Mouse (Mus musculus) kidney, postnatal 10 days (tissue): ENCODE measurements around the gene Ocln.
"Not testable (repeated sequence)": the region's sequence is repeated elsewhere in the genome, so short reads cannot be mapped to it uniquely, and the experiment has no call there.

Experiments used
- DNase-seq: peaks from one replicate; pipeline ENCODE4 v3.0.0; 2021; ENCODE audit warnings: mixed read lengths

Ocln gene

DNA sequence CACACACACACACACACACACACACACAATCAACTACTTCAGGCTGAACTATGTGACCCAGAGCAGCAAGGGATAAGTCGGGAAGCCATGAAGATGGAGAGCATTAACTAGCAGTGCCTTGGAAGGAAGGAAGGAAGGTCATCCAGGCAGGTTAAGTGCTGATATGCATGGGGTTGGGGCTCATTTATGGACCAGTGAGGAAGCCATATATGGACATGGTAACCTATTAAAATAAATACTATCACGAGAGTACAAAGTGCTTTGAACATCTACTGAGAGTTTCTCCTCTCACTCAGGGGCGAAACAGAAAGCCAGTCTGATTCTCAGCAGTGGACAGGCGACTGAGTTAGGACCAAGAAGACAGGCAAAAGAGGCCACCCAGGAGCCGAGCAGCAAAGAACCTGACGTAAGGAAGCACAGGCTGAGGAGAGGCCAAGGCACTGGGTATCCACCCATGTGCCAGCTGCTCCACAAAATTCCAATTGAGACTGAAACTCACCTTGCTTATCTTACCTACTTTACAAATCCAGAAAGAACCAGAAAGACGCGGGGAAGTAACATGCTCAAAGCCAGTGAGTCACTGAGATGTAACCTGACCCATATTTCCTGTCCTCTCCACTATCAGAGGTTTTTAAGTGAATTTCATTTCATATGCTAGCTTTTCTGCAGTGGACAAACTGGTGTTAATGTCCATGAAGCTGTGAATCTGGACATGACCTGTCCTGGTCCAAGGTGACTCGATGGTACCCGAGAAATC lies 9.3 kb downstream of the Ocln start:
- DNase-seq: no peak

DNA sequence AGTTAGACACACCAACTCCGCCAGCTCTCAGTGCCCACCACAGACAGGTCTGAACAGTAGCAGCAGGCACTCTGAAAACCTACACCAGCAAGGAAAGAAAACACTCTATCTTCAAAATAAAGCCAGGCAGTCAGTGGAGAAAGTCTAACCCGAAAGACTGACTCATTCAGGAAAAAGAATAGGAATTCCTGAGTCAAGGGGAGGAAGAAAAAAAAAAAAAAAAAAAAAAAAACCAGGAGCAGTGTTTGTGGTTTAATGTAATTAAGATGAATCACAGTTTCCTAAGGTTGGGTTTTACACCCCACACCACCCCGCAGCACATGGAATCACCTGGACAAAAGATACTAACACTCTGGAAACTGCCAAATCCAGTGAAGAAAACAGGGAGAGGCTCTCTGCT lies 16.4 kb downstream of the Ocln start:
- DNase-seq: no peak

DNA sequence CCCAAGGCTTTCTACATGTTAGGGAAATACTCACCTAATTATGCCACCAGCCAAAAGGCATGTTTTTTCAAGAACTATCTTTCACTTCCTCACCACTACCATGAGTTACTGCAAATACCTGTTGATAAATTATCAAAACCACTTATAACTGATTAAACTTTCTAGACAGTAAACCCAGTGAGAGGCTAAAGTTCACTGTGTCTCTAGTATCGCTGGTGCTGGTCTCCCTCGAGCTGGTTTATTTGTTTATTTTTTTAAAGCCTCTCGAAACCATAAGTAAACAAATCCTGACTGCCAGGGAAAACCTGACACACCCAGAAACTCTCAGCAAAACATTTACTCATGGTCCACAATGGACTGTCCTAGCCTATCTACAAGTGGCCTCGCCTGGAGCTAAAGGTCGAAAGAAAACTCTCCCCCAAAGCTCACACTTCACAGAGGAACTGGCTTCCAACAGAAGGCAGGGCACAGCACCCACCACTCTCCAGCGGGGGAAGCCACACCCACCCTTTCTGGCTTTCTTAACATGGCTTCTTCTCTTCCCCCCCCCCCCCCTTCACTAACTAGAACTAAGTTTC lies 19.6 kb downstream of the Ocln start:
- DNase-seq: no peak

- no peak for DNase-seq
These were observed 25.9 kb downstream of the Ocln start for GRCm38 (mm10) chr13:100526649-100527038.

DNA sequence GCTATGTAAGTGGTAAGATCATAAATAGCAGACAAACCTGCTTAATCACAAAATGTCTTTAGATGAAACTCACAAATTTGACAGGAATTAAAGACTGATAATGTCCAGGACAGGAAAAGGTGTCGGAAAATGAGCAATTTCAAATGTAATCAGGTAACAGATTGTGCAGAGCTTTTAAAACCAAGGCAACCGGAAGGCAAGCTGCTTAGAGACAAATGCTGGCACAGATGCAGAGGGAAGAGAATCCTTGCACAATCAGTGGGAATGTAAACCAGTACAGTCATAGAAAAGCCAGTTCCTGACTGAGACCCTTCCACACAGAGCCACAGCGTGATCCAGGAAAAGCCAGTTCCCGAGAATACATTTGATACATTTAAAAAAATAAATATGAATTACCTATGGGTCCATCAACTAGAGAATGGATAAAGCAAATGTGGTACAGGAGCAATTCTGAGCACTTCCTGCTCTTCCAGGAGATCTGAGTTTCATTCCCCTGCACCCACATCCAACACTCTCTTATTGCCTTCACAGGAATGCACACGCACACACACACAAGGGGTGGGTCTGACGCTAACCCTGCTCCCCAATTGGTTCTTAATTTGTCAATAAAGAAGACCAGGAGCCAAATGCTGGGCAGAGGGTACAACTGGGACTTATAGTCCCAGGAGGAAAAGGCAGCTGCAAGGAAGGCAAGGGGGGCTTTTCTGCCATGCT lies 26.4 kb downstream of the Ocln start:
- no peak for DNase-seq

DNA sequence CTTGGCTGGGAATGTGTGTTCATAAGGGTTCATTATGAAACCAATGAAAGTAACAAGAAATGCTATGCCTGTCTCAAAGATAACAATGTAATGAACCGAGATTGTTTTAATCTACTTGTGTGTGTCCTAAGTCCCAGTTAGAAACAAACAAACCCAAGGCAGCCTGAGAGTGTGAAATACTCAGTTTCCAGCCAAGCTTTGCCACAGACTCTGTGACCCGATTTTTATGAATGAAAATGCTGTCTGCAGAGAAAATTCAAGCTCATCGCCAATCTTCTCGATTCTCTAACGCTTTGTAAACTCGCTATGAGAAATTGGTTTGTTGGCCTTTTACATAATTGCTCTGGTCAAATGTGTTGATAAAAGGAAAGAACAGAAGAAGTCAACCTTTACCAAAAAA lies 27.6 kb downstream of the Ocln start:
- no peak for DNase-seq

- no peak for DNase-seq
These were observed 28.8 kb downstream of the Ocln start for GRCm38 (mm10) chr13:100523698-100524097.

GRCm38 (mm10) chr13:100521724-100522591 lies 30.6 kb downstream of the Ocln start:
- DNase-seq: no peak

- peak; percentile 63 for DNase-seq
These were observed 33.4 kb downstream of the Ocln start for GRCm38 (mm10) chr13:100519162-100519561.

GRCm38 (mm10) chr13:100518191-100518590 lies 34.3 kb downstream of the Ocln start:
- DNase-seq: no peak

DNA sequence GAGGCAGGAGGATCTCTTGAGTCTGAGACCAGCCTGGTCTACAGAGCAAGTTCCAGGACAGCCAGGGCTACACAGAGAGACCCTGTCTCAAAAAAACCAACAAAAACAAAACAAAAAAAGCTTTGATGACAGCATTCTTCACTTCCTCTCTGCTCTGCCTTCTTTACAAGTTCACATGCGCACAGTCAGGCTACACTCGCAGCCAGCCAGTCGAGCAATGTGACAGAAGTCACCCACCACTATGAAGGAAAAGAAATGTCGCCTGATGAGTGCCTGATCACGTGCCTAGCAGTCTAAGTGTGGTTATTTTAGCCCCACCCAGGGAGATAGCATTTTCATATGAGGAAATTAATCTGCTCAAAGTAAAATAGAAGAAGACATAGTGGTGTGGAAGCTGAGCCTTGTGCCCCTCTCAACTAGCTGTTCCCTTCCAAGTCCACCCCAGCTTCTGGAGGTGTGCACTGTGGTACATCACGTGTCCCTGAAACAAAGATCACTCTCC lies 34.8 kb downstream of the Ocln start:
- DNase-seq: no peak

DNA sequence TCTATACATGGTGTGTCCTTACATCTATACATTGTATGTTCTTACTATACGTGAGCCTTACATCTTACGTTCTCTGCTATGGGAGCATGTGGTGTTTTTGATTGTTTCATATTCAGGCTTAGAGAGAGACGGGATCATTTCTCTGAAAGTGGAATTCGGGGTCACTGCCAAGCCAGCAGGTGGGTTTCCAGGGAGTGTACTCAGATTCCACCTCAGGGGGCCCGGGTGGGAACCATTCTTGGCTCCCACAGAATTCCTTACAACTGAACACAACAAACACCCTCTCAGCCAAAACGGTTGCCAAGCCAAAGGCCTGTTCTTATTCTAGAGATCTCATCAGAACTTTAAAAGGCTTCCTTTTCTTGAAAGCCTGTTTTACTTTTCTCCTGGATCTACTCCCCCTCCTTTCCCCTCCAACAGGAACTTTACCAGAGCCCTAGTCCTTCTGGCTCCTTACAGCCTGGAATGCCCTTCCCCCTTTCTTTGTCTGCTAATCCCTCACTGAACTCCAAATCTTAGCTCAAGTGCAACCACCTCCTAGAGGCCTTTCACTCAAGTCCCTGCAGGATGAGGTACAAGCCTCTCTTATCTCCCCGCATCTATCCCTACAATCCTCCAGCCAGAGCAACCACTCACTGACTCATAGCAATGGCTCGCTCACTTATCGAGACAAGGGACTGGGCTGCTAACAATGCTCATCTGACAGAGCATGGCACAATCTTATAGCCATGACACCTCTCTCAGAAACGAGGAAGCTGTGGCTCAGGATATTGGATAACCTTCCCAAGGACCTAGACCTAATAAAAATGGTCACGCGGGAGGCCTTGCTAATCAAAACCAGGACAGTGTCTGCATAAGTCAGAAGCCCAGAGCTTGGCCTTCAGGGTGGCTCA lies 36.1 kb downstream of the Ocln start:
- no peak for DNase-seq

DNA sequence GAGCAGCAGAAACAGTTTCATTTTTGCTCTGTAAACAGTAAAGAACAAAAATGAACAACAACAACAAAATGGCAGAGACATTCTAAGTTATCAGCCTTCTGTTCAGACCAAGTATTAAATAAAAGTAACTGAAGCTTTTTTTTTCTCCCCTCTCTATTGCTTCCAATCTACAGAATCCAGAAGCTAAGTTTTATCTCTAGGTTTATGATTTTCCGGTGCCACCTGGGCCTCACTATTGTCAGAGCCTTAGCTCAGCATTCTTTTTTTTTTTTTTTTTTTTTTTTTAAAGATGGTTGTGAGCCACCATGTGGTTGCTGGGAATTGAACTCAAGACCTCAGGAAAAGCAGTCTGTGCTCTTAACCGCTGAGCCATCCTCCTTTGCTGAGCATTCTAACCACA lies 39.7 kb downstream of the Ocln start:
- DNase-seq: no peak

DNA sequence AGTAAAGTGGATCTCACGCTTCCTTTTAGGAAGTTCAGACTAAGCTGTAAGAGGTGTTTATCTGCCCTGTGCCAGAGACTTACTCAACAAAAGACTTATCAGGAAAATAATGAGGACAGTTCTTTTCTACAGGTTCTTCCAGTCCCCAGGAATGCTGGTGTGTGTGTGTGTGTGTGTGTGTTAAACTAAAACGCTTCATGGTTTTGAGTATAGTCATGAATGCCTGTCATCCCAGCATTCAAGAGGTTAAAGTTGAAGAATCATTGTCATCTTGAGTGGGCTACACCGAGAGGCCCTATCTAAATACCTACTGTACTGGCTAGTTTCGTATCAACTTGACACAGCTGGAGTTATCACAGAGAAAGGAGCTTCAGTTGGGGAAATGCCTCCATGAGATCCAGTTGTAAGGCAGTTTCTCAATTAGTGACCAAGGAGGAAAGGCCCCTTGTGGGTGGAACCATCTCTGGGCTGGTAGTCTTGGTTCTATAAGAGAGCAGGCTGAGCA lies 40.6 kb downstream of the Ocln start:
- DNase-seq: no peak

GRCm38 (mm10) chr13:100511146-100511859 lies 41.2 kb downstream of the Ocln start:
- DNase-seq: no peak

DNA sequence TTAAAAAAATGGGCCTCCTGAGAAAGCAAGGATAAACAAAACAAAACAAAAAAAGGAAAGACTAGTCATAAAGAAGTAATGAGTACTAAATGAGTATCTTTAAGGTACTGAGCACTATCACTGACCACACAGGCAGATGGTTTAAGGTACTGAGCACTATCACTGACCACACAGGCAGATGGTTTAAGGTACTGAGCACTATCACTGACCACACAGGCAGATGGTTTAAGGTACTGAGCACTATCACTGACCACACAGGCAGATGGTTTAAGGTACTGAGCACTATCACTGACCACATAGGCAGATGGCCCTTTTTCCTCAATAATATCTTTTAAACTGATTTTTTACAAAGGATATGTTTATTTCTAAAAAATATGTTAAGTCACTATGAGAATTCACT lies 52.9 kb downstream of the Ocln start:
- DNase-seq: not testable (repeated sequence)

DNA sequence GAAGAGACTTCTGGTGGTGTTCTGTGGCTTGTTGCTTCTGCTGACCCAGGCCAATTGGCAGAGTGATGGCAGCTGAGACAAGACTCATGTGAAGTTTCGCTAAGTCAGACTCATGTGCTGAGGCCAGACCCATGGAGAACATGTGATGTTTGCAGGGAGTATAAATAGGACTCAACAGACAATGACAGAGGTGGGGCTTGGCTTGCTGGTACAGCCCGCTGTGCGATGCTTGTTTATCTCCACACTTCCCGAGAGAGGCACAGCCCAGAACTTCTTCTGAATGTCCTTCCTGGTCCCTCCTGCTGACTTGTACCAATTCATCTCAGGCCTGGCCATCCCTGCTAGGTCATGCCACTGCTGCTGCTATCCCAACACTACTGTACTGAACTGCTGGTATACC lies 57.2 kb downstream of the Ocln start:
- DNase-seq: no peak

GRCm38 (mm10) chr13:100494370-100494769 lies 58.1 kb downstream of the Ocln start:
- not testable (repeated sequence) for DNase-seq

DNA sequence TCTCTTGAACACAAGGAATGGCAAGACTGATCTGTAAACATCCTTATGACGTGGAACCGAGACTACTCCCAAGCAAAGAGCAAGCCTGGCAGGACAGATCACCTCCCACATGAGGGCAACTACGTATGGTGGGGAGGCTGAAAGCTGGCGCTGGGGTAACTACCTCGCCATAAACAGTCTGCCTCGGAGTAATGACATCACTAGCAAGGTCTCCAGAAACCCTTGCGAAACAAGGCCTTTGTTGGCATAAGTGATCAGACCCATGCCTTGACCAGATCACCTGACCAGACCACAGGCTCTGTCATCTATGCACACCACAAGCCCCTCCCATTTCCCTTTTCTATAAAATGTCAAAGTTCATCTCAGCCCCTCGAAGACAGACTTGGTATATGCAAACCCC lies 59.2 kb downstream of the Ocln start:
- DNase-seq: no peak

DNA sequence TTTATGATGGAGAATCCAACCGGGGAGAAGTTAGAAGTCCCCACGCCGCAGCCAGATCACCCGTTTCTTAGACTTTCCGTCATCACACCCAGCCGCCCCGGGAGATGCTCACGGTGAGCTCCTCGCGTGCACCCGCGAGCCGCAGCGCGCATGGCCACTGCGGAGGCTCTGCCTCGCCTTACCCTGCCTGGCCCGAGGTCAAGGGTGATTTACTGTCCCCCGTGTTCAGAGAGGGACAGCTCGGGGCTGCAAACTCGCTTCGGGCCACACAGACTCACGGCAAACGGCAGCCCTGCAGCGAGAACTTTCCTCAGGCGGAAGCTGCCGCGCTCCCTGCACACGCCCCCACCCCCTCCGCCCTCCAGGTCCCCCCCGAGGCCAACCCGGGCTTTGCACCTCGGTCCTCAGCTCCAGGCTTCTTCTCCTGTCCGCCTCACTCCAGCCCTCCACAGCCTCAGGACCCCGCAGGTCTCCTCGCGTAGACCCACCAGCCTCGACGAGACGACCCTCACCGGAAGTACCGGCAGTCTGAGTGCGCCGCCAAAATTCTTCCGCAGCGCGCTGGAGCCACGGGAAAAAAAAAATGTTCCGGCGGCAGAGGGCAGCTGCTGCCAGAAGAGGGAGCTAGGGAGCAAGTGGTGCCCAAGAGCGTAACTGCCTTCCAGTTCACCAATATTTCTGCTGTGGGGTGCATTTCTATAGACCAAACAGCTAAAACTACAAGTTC lies 60.3 kb downstream of the Ocln start, which contains the start of gene Gtf2h2:
Gtf2h2 (minus strand) TSS at position 519 of the 727 bp plus-strand sequence.
- DNase-seq: peak; percentile 92
